Mouse (Mus musculus): ENCODE measurements at regions not wholly inside any gene's neighbourhood (a gene's known extent, or its start where the extent isn't known, plus 50 kb on each side); places are given as distances from the start of the nearest gene placed in this dataset.

GRCm38 (mm10) chr1:155041592-155041991, 57.8 kb downstream of the Ier5 start:
- no peak for DNase-seq (ENCODE audit: extremely low spot score in 1 of 2, low spot score in 1 of 2)

GRCm38 (mm10) chr1:155040939-155041371, 58.5 kb downstream of the Ier5 start:
- no peak for DNase-seq (ENCODE audit: extremely low spot score in 1 of 2, low spot score in 1 of 2)

GRCm38 (mm10) chr1:155040086-155040726, 59.2 kb downstream of the Ier5 start:
- DNase-seq (ENCODE audit: extremely low spot score in 1 of 2, low spot score in 1 of 2): no peak

- DNase-seq (ENCODE audit: extremely low spot score in 1 of 2, low spot score in 1 of 2): no peak
Observed at GRCm38 (mm10) chr1:155038631-155039625, 60.5 kb downstream of the Ier5 start.

GRCm38 (mm10) chr1:155037479-155037878, 62.0 kb downstream of the Ier5 start:
- DNase-seq (ENCODE audit: extremely low spot score in 1 of 2, low spot score in 1 of 2): no peak

- no peak for DNase-seq (ENCODE audit: extremely low spot score in 1 of 2, low spot score in 1 of 2)
Observed at GRCm38 (mm10) chr1:155030908-155031307, 68.5 kb downstream of the Ier5 start.

GRCm38 (mm10) chr1:155029195-155029879, 70.1 kb downstream of the Ier5 start:
- DNase-seq (ENCODE audit: extremely low spot score in 1 of 2, low spot score in 1 of 2): no peak

- no peak for DNase-seq (ENCODE audit: extremely low spot score in 1 of 2, low spot score in 1 of 2)
Observed at GRCm38 (mm10) chr1:155028735-155029134, 70.7 kb downstream of the Ier5 start.

- DNase-seq (ENCODE audit: extremely low spot score in 1 of 2, low spot score in 1 of 2): no peak
Observed at GRCm38 (mm10) chr1:155028147-155028546, 71.3 kb downstream of the Ier5 start.

- no peak for DNase-seq (ENCODE audit: extremely low spot score in 1 of 2, low spot score in 1 of 2)
Observed at GRCm38 (mm10) chr1:155027583-155027982, 71.9 kb downstream of the Ier5 start.

GRCm38 (mm10) chr1:155025862-155026478, 73.5 kb downstream of the Ier5 start:
- DNase-seq (ENCODE audit: extremely low spot score in 1 of 2, low spot score in 1 of 2): peak; percentile 58 to 94

GRCm38 (mm10) chr1:155023324-155023723, 76.1 kb downstream of the Ier5 start:
- DNase-seq (ENCODE audit: extremely low spot score in 1 of 2, low spot score in 1 of 2): no peak

GRCm38 (mm10) chr1:155015669-155016068, 83.8 kb downstream of the Ier5 start:
- DNase-seq (ENCODE audit: extremely low spot score in 1 of 2, low spot score in 1 of 2): no peak

GRCm38 (mm10) chr1:155014944-155015343, 84.5 kb downstream of the Ier5 start:
- no peak for DNase-seq (ENCODE audit: extremely low spot score in 1 of 2, low spot score in 1 of 2)

- DNase-seq (ENCODE audit: extremely low spot score in 1 of 2, low spot score in 1 of 2): no peak
Observed at GRCm38 (mm10) chr1:155013784-155014183, 85.7 kb downstream of the Ier5 start.

- DNase-seq (ENCODE audit: extremely low spot score in 1 of 2, low spot score in 1 of 2): no peak
Observed at GRCm38 (mm10) chr1:155013361-155013760, 86.1 kb downstream of the Ier5 start.

- DNase-seq (ENCODE audit: extremely low spot score in 1 of 2, low spot score in 1 of 2): peak; percentile 84 to 93
Observed at GRCm38 (mm10) chr1:155006539-155007486, 92.6 kb downstream of the Ier5 start.

GRCm38 (mm10) chr1:155006099-155006498, 93.3 kb downstream of the Ier5 start:
- no peak for DNase-seq (ENCODE audit: extremely low spot score in 1 of 2, low spot score in 1 of 2)

- no peak for DNase-seq (ENCODE audit: extremely low spot score in 1 of 2, low spot score in 1 of 2)
Observed at GRCm38 (mm10) chr1:155000301-155000700, 99.1 kb downstream of the Ier5 start.

All from layer of hippocampus, postnatal 25 days (tissue).